In the genomic region with DNA sequence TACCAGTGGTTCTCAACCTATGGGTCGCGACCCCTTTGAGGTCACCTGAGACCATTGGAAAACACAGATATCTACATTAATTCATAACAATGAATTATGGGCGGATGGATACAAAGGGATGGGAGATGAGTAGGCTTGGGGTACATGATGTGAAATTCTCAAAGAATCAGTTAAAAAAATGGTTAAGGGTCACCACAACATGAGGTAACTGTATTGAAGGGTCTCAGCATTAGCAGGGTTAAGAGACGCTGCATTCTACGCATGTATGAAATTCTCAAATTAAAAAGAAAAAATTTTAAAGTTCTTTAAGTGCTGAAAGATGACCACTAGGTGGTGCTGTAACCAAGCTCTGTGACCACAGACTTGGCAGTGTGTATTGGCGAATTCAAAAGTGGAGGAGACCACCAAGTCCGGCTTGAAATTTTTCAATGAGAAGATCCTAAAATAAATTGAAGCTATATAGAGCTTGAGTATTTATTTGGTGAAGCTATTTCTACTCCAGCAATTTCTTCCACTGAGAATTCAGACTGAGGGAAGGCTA, we compare ENCODE assay signal across 8 mouse cellular contexts. TPM values are rescaled to one million over a fixed set of nuclear protein-coding genes. Genes with fewer than 3 reads are reported as not detected.
DNase-seq lines count a peak whose midpoint lies in the region; ATAC-seq and TF ChIP-seq lines count a peak whose summit lies in the region.
"Had no signal": no experiment of that assay in that cellular context is flagged by ENCODE, and none has a peak within 500 bp of the region (broad histone marks: within the 10 kb centered on the region; RNA-seq: fewer than 3 reads in every experiment).

No protein-coding gene starts in this region.

- dilution Hi-C loops in CH12.LX (cut with MboI; ENCODE audit: extremely low pct_ligation_motif_present, extremely low pct_unique_long_range_greater_than_20kb, low sequenced_read_pairs), result no loop called here

- no peak overlapping the region for H3K4me3 ChIP-seq in kidney, adult 2 months (ENCODE audit: insufficient read depth, low read depth, low read length)
- H3K4me3 ChIP-seq in kidney, embryonic 14.5 days (ENCODE audit: low read length), result no peak overlapping the region
- no peak overlapping the region for H3K4me3 ChIP-seq in CH12.LX (replicated peaks in 1 of 3; ENCODE audit: low read depth in 2 of 3, low read length in 2 of 3, poor library complexity in 1 of 3)
- no peak overlapping the region for H3K4me3 ChIP-seq in forebrain, embryonic 16.5 days (replicated peaks; ENCODE audit: low read length)
- no peak overlapping the region for H3K4me3 ChIP-seq in liver, postnatal 0 days (ENCODE audit: low read depth, low read length)
- H3K4me3 ChIP-seq: heart, embryonic 13.5 days had no signal

- peak; percentile 65 for DNase-seq in kidney, adult 2 months
- DNase-seq in CH12.LX (ENCODE audit: extremely low read depth) (peak; percentile 70), Patski (ENCODE audit: low read depth, low spot score) (no peak)
- DNase-seq in liver, postnatal 0 days, result peak; percentile 53
- peak; percentile 46 to 68 for DNase-seq in right cerebral cortex, postnatal 10 days (ENCODE audit: low spot score in 2 of 2)

- no peaks in the 10 kb centered on the region for H3K36me3 ChIP-seq in kidney, adult 2 months (ENCODE audit: control insufficient read depth, insufficient read depth, low read length)
- no peaks in the 10 kb centered on the region for H3K36me3 ChIP-seq in kidney, embryonic 14.5 days (ENCODE audit: control insufficient read depth, insufficient read depth, low read length)
- no peaks in the 10 kb centered on the region for H3K36me3 ChIP-seq in CH12.LX (replicated peaks in 1 of 2; ENCODE audit: control insufficient read depth in 1 of 2, insufficient read depth in 1 of 2, low read length in 1 of 2)
- no peaks in the 10 kb centered on the region for H3K36me3 ChIP-seq in forebrain, embryonic 16.5 days (ENCODE audit: control insufficient read depth, insufficient read depth)
- H3K36me3 ChIP-seq in liver, postnatal 0 days (replicated peaks; ENCODE audit: insufficient read depth, low read length), result no peaks in the 10 kb centered on the region
- H3K36me3 ChIP-seq: heart, embryonic 13.5 days had no signal

- peak; percentile 54 for TF ChIP-seq CTCF in kidney, adult 2 months (conservative IDR thresholded peaks at IDR 0.05; ENCODE audit: insufficient read depth, insufficient read length, low read depth, low read length)
- TF ChIP-seq CTCF in CH12.LX (conservative IDR thresholded peaks at IDR 0.05 in 1 of 2, IDR thresholded peaks at IDR 0.05 in 1 of 2; ENCODE audit: low read depth in 2 of 2, low read length in 2 of 2) (peak; percentile 41 to 89), Patski (IDR thresholded peaks at IDR 0.05) (peak; percentile 84)
- peak; percentile 85 for TF ChIP-seq CTCF in liver, postnatal 0 days (IDR thresholded peaks at IDR 0.05; ENCODE audit: low read depth)

- peaks cover 2% of the 10 kb centered on the region; the same call in 1 of the 2 replicates for H3K9me3 ChIP-seq in kidney, embryonic 14.5 days (ENCODE audit: control insufficient read depth, low read length)
- no peaks in the 10 kb centered on the region for H3K9me3 ChIP-seq in CH12.LX (replicated peaks; ENCODE audit: low read length)
- H3K9me3 ChIP-seq in forebrain, embryonic 16.5 days (ENCODE audit: control insufficient read depth, low read length), result no peaks in the 10 kb centered on the region
- no peaks in the 10 kb centered on the region for H3K9me3 ChIP-seq in liver, postnatal 0 days (ENCODE audit: low read length)
- H3K9me3 ChIP-seq: heart, embryonic 13.5 days had no signal

- in situ Hi-C loops in CH12.LX (cut with MboI; ENCODE audit: low pct_ligation_motif_present, low pct_unique_long_range_greater_than_20kb, low sequenced_read_pairs) (no loop called here), Patski (cut with MboI; ENCODE audit: low pct_unique_long_range_greater_than_20kb) (no loop called here)

- TF ChIP-seq EP300 in CH12.LX (IDR thresholded peaks at IDR 0.05; ENCODE audit: low read length), result no peak
- TF ChIP-seq EP300 in liver, postnatal 0 days (IDR thresholded peaks at IDR 0.05; ENCODE audit: low read depth), result 0 out of 2 replicates have a peak, but pooled peaks have one; percentile 10

- no peak overlapping the region for H3K9ac ChIP-seq in kidney, embryonic 14.5 days (ENCODE audit: low read depth, low read length)
- no peak overlapping the region for H3K9ac ChIP-seq in CH12.LX (ENCODE audit: insufficient read depth, low read depth)
- no peak overlapping the region for H3K9ac ChIP-seq in forebrain, embryonic 16.5 days (replicated peaks; ENCODE audit: low read depth, low read length)
- H3K9ac ChIP-seq in liver, postnatal 0 days (replicated peaks), result no peak overlapping the region
- H3K9ac ChIP-seq: heart, embryonic 13.5 days had no signal

- no peaks in the 10 kb centered on the region for H3K27me3 ChIP-seq in kidney, adult 2 months (replicated peaks; ENCODE audit: control insufficient read depth, insufficient read depth, low read length)
- no peaks in the 10 kb centered on the region; the same call in 1 of the 2 replicates for H3K27me3 ChIP-seq in kidney, embryonic 14.5 days (ENCODE audit: control insufficient read depth, insufficient read depth, low read length)
- H3K27me3 ChIP-seq in CH12.LX (replicated peaks) (no peaks in the 10 kb centered on the region), Patski (no peaks in the 10 kb centered on the region)
- H3K27me3 ChIP-seq in forebrain, embryonic 16.5 days (replicated peaks; ENCODE audit: control insufficient read depth, insufficient read depth, low read length), result no peaks in the 10 kb centered on the region
- H3K27me3 ChIP-seq in liver, postnatal 0 days (ENCODE audit: insufficient read depth, low read length), result no peaks in the 10 kb centered on the region

- no peaks in the 10 kb centered on the region for H3K4me1 ChIP-seq in kidney, adult 2 months (ENCODE audit: control insufficient read depth, insufficient read depth, low read length)
- no peaks in the 10 kb centered on the region for H3K4me1 ChIP-seq in kidney, embryonic 14.5 days (ENCODE audit: control insufficient read depth, insufficient read depth, low read length)
- peaks cover 5 to 38% of the 10 kb centered on the region in 2 experiments; a peak in 3 of 4 replicates for H3K4me1 ChIP-seq in CH12.LX (ENCODE audit: control insufficient read depth in 1 of 2, insufficient read depth in 2 of 2)
- H3K4me1 ChIP-seq in forebrain, embryonic 16.5 days (replicated peaks; ENCODE audit: control insufficient read depth, insufficient read depth, low read length), result no peaks in the 10 kb centered on the region
- H3K4me1 ChIP-seq in liver, postnatal 0 days (ENCODE audit: insufficient read depth), result no peaks in the 10 kb centered on the region
- H3K4me1 ChIP-seq: heart, embryonic 13.5 days had no signal

- no peak for ATAC-seq in kidney, embryonic 14.5 days (ENCODE audit: low FRiP score, low TSS enrichment)
- no peak for ATAC-seq in Patski
- ATAC-seq in forebrain, embryonic 16.5 days, result peak; percentile 56
- ATAC-seq in liver, postnatal 0 days, result 0 out of 2 replicates have a peak, but pooled peaks have one; percentile 19

- POLR2A ChIA-PET in Patski (lab: Charles Lee), result no interaction called here

- no peak for TF ChIP-seq POLR2A in kidney, adult 2 months (IDR thresholded peaks at IDR 0.05; ENCODE audit: low read depth, low read length)
- no peak for TF ChIP-seq POLR2A in CH12.LX (IDR thresholded peaks at IDR 0.05; ENCODE audit: low read depth, low read length)

- no peak overlapping the region for H3K4me2 ChIP-seq in kidney, embryonic 14.5 days (replicated peaks; ENCODE audit: low read depth, low read length)
- H3K4me2 ChIP-seq in CH12.LX (ENCODE audit: insufficient read depth, low read depth, poor library complexity, severe bottlenecking), result no peak overlapping the region
- H3K4me2 ChIP-seq in forebrain, embryonic 16.5 days (ENCODE audit: low read length), result no peak overlapping the region
- no peak overlapping the region for H3K4me2 ChIP-seq in liver, postnatal 0 days (ENCODE audit: low read depth, low read length)
- H3K4me2 ChIP-seq: heart, embryonic 13.5 days had no signal

- CTCF ChIA-PET in Patski (lab: Charles Lee), result interaction anchor here (0.7 to 3.1 kb wide), 13 partner anchors 9 to 363 kb away, joined by 3 to 70 read pairs (median 7); no protein-coding TSS in a partner anchor

- WGBS in kidney, adult 2 months, result 23% methylated on average over 7 of the region's 7 CpGs
- WGBS in kidney, embryonic 14.5 days, result 47% methylated on average over 7 of the region's 7 CpGs
- 35% methylated on average over 7 of the region's 7 CpGs for WGBS in forebrain, embryonic 16.5 days
- 31% methylated on average over 7 of the region's 7 CpGs for WGBS in liver, postnatal 0 days (ENCODE audit: insufficient replicate concordance)

- H3K79me2 ChIP-seq in CH12.LX (replicated peaks; ENCODE audit: control insufficient read depth, extremely low read depth, insufficient read depth, poor library complexity, severe bottlenecking), result no peaks in the 10 kb centered on the region

- TF ChIP-seq RAD21 in CH12.LX (IDR thresholded peaks at IDR 0.05; ENCODE audit: low read depth, low read length), result peak; percentile 85

- no peak overlapping the region for H3K27ac ChIP-seq in kidney, adult 2 months (ENCODE audit: insufficient read depth, low read depth, low read length)
- H3K27ac ChIP-seq in kidney, embryonic 14.5 days (ENCODE audit: low read depth, low read length), result no peak overlapping the region
- H3K27ac ChIP-seq in CH12.LX (ENCODE audit: insufficient read depth, low read depth), result no peak overlapping the region
- no peak overlapping the region for H3K27ac ChIP-seq in forebrain, embryonic 16.5 days (ENCODE audit: low read length)
- no peak overlapping the region for H3K27ac ChIP-seq in liver, postnatal 0 days (ENCODE audit: low read depth)
- H3K27ac ChIP-seq: heart, embryonic 13.5 days had no signal

TF ChIP-seq in CH12.LX, 34 proteins besides CTCF, POLR2A, EP300 and RAD21 (continues in another document):
- TF ChIP-seq ZKSCAN1 (IDR thresholded peaks at IDR 0.05; ENCODE audit: borderline replicate concordance, low read depth, low read length) (no peak), RCOR1 (conservative IDR thresholded peaks at IDR 0.05; ENCODE audit: low read depth, low read length) (no peak), TBP (conservative IDR thresholded peaks at IDR 0.05; ENCODE audit: low read depth, low read length) (no peak), ZNF384 (IDR thresholded peaks at IDR 0.05; ENCODE audit: low read depth, low read length) (peak; percentile 49; the same call in 1 of the 2 replicates), IRF4 (IDR thresholded peaks at IDR 0.05; ENCODE audit: low read depth, low read length) (no peak), ZMIZ1 (IDR thresholded peaks at IDR 0.05; ENCODE audit: low read depth, low read length) (no peak), UBTF (IDR thresholded peaks at IDR 0.05; ENCODE audit: low read depth, low read length) (no peak)

RNA-seq across cellular contexts. Expression of a gene that starts 20.2 kb away (rescaled TPM):
- 25.2 and 28.8 TPM in 2 replicates for polyA plus RNA-seq in kidney, adult 2 months (2012; rRNA removed)
- polyA plus RNA-seq in kidney, embryonic 14.5 days (2014; fragmentation: Nextera tagmentation; extraction: Ambion mirVana), result 14.2 and 26.8 TPM in 2 replicates
- total RNA-seq in CH12.LX (2012; rRNA removed), result 6.8 and 8.0 TPM in 2 replicates
- total RNA-seq in CH12.LX (2014; rRNA removed), result 18.5 and 18.7 TPM in 2 replicates
- polyA plus RNA-seq in CH12.LX (2012; ENCODE audit: insufficient read length, low read depth), result 10.8 and 12.1 TPM in 2 replicates
- 56.2 TPM for polyA plus RNA-seq in Patski (2021)
- 28.3 and 30.1 TPM in 2 replicates for polyA plus RNA-seq in forebrain, embryonic 16.5 days (2015; fragmentation: Nextera tagmentation; extraction: Ambion mirVana)
- 15.2 and 18.9 TPM in 2 replicates for polyA plus RNA-seq in liver, postnatal 0 days (2015; fragmentation: Nextera tagmentation; extraction: Ambion mirVana)

Comparison
In these comparisons a context has a peak if more than half of its experiments do, and no peak if none do; other contexts are left out.
1. ATAC-seq: peak in forebrain, embryonic 16.5 days (single experiment) and liver, postnatal 0 days (single experiment); none in kidney, embryonic 14.5 days (single experiment) and Patski (single experiment).
2. Peak in every context shown above with its lines, with median percentiles within 50 percentile points of each other: CTCF ChIP-seq.